Mouse (Mus musculus) cerebellum, adult 9-11 months (tissue): ENCODE data around the gene Tas2r135.

Experiments used
- DNase-seq: peaks from one replicate; pipeline ENCODE4 v3.0.0; 2022

Tas2r135 gene

DNA sequence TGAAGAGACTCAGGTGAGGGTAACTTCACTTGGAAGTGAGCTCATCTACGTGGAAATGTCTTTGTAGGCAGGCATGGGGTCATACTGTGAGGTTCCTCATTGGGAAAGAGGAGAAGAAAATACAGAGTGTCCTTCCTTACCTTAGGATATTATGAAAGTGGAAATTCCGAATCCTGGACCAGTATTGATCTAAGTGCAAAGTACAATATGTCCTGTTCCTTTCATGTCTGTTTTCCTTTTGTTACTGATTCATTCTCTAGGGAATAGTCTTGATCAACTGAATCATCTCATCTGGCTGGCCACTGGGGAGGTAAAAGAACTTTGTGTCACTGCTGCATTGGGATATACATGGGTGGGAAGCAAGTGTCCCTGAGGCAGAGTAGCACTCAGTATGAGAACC lies 30.3 kb downstream of the Tas2r135 start:
- DNase-seq = no peak

DNA sequence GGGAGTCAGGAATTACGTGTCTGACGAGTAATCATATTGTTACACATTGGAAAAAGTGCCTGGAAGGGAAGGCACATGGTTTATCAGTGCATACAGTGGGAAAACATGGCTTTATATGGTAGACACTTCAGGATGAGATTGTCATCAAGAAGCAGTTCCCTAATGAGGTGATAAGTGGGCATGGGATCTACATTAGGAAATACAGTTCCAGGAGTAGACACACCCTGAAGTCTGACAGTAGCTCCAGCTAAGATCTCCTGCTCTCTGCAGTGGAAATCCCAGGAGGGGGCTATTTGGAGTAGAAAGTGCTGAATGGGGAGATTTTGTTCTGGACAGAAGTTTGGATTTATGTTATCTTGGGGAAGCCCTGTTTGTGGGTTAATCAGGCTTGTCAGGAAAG lies 36.2 kb downstream of the Tas2r135 start:
- no peak for DNase-seq

DNA sequence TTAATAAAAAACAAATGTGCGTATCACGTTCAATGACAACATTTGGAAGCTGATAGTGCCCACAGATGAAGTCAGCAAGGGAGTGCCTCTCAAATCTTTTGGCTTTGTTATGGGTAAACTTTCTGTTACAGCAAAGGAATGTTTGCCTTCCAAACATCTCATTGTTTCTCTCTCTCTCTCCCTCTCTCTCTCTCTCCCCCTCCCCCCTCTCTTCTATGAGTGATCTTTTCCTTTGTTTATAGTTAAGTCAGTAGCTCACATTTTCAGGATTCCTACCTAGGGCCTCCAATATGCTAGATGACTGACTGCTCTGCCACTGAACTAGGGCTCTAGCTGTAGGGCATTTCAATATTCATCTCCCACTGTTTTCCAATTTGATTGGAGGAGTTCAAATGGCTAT lies 39.3 kb downstream of the Tas2r135 start:
- DNase-seq = no peak

DNA sequence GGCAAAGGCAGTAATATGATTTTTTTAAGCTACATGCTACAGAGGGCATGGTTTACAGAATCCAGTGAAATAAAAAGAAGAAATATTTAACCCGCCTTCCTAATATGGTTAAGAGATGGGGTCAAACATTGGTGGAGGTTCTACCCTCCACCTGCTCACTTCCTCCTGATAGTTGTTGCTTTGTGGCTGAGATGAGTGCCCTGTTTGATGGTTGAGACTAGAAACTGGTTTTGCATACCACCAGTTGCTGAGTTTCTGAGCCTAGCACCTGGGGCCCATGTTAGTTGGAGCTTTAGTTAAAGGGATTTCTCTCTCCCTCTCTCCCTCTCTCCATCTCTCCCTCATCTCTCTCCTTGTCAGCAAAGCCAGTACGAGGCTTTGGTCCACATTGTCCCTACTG lies 42.1 kb downstream of the Tas2r135 start:
- DNase-seq = no peak
